Mouse (Mus musculus): ENCODE results near the gene Elp6. TPM values are rescaled to one million over a fixed set of nuclear protein-coding genes. Genes with fewer than 3 reads are reported as not detected.

Gene Elp6
- polyA plus RNA-seq, 1 experiment from 2014 or later, result 24.9 TPM

DNA sequence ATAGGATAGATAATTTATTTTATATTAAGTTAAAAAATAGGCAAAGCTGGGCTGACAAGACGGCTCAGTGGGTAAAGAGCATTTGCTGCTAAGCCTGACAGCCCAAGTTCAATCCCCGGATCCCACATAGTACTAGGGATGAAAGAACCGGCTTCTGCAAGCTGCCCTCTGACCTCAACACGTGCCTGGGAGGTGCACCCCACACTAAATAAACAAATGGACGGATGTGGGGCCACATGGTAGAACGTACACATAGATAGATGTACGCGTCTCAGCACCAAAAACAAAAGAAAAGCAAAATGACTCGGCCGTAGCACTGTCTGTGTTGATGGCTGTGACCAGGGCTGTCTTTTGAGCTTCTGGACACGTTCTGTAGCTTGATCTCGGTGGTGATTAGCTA lies 56.3 kb downstream of the Elp6 start:
- no peak overlapping the region for H3K9ac ChIP-seq
- ATAC-seq (ENCODE audit: insufficient number of reproducible peaks, low FRiP score, low TSS enrichment, low read depth), result no peak
- H3K4me2 ChIP-seq (replicated peaks), result no peak overlapping the region
- H3K4me3 ChIP-seq (replicated peaks), result no peak overlapping the region
- no peaks in the 10 kb centered on the region for H3K4me1 ChIP-seq
- no peaks in the 10 kb centered on the region for H3K9me3 ChIP-seq (replicated peaks)
- H3K27ac ChIP-seq (replicated peaks), result no peak overlapping the region
- H3K36me3 ChIP-seq, result peaks cover 11% of the 10 kb centered on the region; the same call in 1 of the 2 replicates
- no peaks in the 10 kb centered on the region for H3K27me3 ChIP-seq
- 73% methylated on average over 12 of the region's 12 CpGs for WGBS

DNA sequence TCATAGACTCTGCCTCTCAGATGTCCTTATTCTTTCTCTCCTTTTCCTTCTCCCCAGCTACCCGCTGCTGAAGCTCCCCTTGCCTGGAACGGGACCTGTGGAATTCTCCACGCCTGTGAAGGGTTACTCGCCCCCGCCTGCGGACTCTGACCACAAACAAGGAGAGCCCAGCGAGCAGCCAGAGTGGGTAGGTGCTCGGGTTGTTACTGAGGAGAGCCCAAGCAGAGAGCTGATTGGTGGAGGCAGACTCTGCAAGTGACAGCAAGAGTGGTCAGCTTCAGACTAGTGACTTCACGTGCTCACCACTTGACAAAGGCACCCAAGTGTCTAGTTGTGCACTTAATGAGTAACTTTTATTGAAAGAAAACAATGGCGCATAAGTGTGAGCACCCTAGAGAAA lies 57.4 kb downstream of the Elp6 start:
- Histone ChIP-seq H3K4me2 (replicated peaks) (no peak overlapping the region), H3K27me3 (no peaks in the 10 kb centered on the region), H3K27ac (replicated peaks) (no peak overlapping the region), H3K4me1 (no peaks in the 10 kb centered on the region), H3K4me3 (replicated peaks) (no peak overlapping the region), H3K36me3 (peaks cover 11% of the 10 kb centered on the region; the same call in 1 of the 2 replicates), H3K9ac (no peak overlapping the region), H3K9me3 (replicated peaks) (no peaks in the 10 kb centered on the region)
- no peak for ATAC-seq (ENCODE audit: insufficient number of reproducible peaks, low FRiP score, low TSS enrichment, low read depth)
- 75% methylated on average over 10 of the region's 10 CpGs for WGBS

DNA sequence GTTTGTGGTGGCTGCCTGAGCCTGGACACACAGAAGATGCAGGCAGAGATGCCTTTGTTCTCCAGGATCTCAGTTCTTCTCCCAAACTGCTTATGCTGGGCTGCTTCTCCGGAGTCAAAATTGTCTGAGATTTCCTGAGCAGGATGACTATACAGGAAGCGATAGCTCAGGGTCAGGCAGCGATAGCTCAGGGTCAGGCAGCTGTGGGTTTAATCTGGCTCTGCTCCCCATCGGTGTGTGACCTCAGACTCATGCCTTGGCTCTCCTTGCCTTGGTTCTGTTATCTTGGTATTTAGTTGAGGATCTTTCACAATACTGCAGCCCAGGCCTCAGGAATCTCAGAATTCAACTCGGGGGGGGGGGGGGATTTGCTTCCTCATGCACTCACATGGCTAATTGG lies 61.8 kb downstream of the Elp6 start:
- WGBS, result 41% methylated on average over 5 of the region's 5 CpGs

DNA sequence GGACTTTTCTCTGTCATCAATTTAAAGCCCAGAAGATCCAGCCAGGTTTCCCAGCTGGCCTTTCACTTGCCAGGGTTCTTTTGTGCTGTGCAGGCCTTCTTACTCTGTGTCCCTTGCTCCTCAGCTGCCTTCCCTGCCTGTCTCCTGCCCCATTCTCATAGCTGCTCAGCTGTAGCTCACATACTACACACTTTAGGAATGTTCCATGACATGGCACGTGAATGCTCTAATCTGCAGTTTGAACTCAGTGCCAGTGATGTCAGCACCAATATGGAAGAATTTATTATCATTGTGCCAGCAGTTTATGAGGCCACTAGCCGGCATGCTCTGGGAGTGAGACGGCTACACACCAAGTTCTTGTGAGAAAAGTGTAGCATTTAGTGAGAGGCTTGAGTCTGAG lies 64.9 kb downstream of the Elp6 start:
- H3K4me3 ChIP-seq (replicated peaks), result no peak overlapping the region
- H3K9me3 ChIP-seq (replicated peaks), result no peaks in the 10 kb centered on the region
- no peaks in the 10 kb centered on the region for H3K4me1 ChIP-seq
- WGBS, result 88% methylated on average over 3 of the region's 3 CpGs
- H3K27ac ChIP-seq (replicated peaks), result no peak overlapping the region
- H3K36me3 ChIP-seq, result peaks cover 30% of the 10 kb centered on the region
- no peaks in the 10 kb centered on the region for H3K27me3 ChIP-seq
- no peak for ATAC-seq (ENCODE audit: insufficient number of reproducible peaks, low FRiP score, low TSS enrichment, low read depth)
- H3K4me2 ChIP-seq (replicated peaks), result no peak overlapping the region
- no peak overlapping the region for H3K9ac ChIP-seq

More for the DNA sequence above, 61.8 kb downstream of the Elp6 start:
- Histone ChIP-seq H3K9me3 (replicated peaks) (no peaks in the 10 kb centered on the region), H3K36me3 (peaks cover 14% of the 10 kb centered on the region; the same call in 1 of the 2 replicates), H3K4me1 (no peaks in the 10 kb centered on the region), H3K27me3 (no peaks in the 10 kb centered on the region), H3K9ac (no peak overlapping the region), H3K4me3 (replicated peaks) (no peak overlapping the region), H3K27ac (replicated peaks) (no peak overlapping the region), H3K4me2 (replicated peaks) (no peak overlapping the region)
- ATAC-seq (ENCODE audit: insufficient number of reproducible peaks, low FRiP score, low TSS enrichment, low read depth), result no peak

Small RNA genes lying within 50 kb of the gene (microRNA-seq; reads per million reads assigned to microRNA genes)
- 124 reads per million, percentile 57 among the genes with 10 or more reads in this experiment for gene Mir6236 (ENCODE audit: borderline number of aligned reads)

Other genes with a start within 250 kb of the Elp6 start
- 113 and 119 TPM in 2 replicates for gene Smarcc1, start 187.5 kb upstream of the Elp6 start, polyA plus RNA-seq (2015; fragmentation: Nextera tagmentation; extraction: Ambion mirVana)
- gene Dhx30, start 187.3 kb upstream of the Elp6 start, polyA plus RNA-seq (2015; fragmentation: Nextera tagmentation; extraction: Ambion mirVana), result 127 and 137 TPM in 2 replicates
- 13.0 and 14.7 TPM in 2 replicates for gene Cspg5, start 61.4 kb upstream of the Elp6 start, polyA plus RNA-seq (2015; fragmentation: Nextera tagmentation; extraction: Ambion mirVana)
- gene Scap, start 28.1 kb downstream of the Elp6 start, polyA plus RNA-seq (2015; fragmentation: Nextera tagmentation; extraction: Ambion mirVana), result 43.6 and 43.9 TPM in 2 replicates
- 20.5 and 21.5 TPM in 2 replicates for gene Ptpn23, start 103.0 kb downstream of the Elp6 start, polyA plus RNA-seq (2015; fragmentation: Nextera tagmentation; extraction: Ambion mirVana)
- 4.4 and 5.1 TPM in 2 replicates for gene Ngp, start 114.6 kb downstream of the Elp6 start, polyA plus RNA-seq (2015; fragmentation: Nextera tagmentation; extraction: Ambion mirVana)
- gene Klhl18, start 171.5 kb downstream of the Elp6 start, polyA plus RNA-seq (2015; fragmentation: Nextera tagmentation; extraction: Ambion mirVana), result 11.1 and 12.8 TPM in 2 replicates
- gene Kif9, start 171.8 kb downstream of the Elp6 start, polyA plus RNA-seq (2015; fragmentation: Nextera tagmentation; extraction: Ambion mirVana), result 4.0 and 7.4 TPM in 2 replicates
- 33.7 and 34.3 TPM in 2 replicates for gene Setd2, start 227.4 kb downstream of the Elp6 start, polyA plus RNA-seq (2015; fragmentation: Nextera tagmentation; extraction: Ambion mirVana)

All from embryonic facial prominence, embryonic 15.5 days (tissue).